Mouse (Mus musculus) stomach, adult 2 months (tissue): ENCODE data around the gene Mus81. TPM values are rescaled to one million over a fixed set of nuclear protein-coding genes. Genes with fewer than 3 reads are reported as not detected.

Source experiments
- polyA plus RNA-seq: library from polyadenylated mRNA; depleted of rRNA; stranded (reverse); fragments of >200 nt; gene quantifications from 2 replicates; pipeline ENCODE4 v1.2.3, GENCODE M21; 2012; rRNA removed

Gene Mus81
- polyA plus RNA-seq: 23.4 and 28.0 TPM in 2 replicates

DNA sequence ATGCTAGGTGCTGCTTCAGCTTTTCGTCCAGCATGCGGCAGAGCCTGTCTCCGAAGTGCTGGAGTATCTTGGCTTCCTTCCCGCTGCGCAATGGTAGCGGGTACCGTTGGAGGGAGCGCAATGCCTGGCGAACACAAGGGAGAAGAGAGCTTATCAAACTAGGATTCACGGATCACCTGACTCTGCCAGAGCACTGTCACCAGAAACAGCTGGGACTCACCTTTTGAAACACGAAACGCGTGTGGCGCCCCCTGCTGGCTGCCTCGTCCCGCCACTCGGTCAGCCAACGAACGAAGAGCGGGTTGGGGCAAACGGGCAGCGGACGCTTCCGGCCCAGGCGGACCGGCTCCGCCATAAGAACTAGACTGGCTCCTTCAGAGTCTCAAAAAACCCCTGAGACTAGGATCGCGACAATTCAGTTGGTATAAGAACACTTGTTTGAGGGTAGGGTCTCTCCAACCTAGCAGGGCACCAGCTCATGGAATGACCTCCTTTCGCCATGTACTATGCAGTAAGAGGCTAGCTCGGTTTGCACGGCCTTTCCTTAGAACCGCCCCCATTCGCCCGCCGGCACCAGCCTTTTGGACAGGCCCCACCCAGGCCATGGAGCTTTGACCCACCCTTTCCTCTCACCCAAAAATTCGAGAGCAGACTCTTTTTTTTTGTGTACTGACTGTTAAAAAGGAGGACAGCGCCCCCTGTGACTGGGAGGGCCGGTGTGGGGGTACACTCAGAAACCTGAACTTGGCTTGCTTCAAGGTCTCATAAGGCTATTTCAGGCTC lies at the start of gene Mus81:
TSS of gene Mus81 (minus strand) at position 635 of the 783 bp plus-strand sequence.

DNA sequence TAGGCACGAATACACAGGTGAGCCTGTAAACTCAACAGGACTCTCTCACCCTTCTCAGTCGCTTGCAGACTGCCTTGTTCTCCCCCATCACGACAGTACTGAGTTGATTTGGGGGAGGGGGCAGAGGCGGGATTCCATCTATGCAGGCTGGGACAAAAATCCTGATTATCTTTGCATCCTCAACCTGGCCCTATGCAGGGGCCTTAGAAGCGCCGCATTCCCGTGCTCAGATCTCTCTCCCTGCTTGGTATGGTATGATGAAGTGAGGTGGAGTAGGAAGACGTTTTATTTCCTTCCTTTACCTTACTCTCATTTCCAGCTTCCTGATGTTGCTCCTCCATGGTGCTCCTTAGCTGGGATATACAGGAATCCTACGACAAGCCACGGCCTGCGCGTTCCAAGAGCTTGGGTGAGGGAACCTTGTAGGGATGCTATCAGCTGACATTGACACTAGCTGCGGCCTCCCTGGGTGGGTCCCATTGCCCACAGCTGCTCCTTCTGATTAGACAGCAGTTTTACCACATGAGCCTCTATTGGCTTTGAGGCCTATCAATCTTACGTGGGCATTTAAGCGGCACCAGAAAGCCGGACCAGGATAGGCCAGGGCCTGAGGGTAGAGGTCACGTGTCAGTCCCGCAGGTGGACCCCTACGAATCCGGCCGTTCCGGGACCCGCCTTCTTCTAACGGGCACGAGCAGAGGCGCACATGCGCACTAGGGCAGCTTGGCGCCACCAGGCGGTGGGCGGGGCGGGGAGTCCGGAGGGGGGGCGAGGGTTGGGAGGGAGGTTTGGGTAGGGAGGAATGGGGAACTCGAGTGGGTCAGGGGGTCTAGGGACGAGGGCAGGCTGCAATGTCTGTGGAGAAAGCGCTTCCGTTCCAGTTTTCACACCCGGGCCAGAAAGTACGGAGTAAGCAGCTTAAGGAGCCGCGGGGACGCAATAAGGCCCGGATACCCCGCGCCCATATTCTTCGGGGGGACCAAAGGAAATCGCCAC lies 22.1 kb upstream of the Mus81 start, which contains the start of gene Snx32:
TSS of gene Snx32 (minus strand) at position 508 of the 996 bp plus-strand sequence.

DNA sequence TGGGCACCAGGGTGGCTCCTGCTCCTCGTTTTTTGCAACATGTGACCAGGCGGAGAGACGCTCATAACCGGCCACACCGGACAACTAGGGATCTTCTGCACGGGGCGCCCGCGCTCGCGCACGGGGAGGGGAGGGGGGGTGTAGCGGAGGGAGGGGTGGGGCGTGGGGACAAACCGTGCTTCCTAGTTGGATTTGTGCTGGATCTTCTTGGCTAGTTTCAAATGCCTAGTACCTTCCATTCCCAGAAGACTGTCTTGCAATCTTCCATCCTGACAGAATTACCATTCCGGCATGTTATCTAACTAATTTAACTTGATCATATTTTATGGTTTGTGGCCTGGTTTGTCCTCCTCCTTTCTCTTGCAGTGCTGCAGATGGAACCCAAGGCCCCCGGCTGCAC lies 15.5 kb upstream of the Mus81 start, which contains the start of gene 1700020D05Rik:
TSS of gene 1700020D05Rik (minus strand) at position 101 of the 400 bp plus-strand sequence.

DNA sequence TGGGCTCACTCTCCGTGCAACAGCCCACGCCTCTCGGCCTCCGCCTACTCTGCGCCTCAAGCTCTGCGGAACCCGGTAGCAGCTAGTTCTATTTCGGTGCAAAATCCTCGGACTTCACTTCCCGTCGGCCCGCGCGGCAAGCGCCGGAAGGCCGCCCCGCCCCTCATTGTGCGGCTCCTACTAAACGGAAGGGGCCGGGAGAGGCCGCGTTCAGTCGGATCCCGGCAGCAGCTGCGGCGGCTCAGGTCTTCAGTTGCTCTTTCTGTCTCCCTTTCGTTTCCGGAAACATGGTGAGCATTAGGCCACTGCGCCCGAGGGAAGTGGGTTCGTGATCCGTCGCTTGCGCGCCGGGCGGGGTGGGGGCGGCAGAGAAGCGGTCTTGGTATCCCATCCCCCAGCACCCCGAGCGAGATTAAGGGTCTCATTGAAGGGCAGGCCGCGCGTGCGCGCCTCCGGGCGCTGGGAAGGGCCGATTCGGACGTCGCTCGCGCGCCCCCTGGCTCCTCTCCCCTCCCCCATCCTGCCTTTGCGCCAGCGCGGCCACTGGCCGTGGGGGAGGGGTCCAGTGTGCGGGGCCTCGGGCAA lies 2.2 kb upstream of the Mus81 start, which contains the start of gene Cfl1:
TSS of gene Cfl1 (plus strand) at position 143 of the 585 bp plus-strand sequence.

DNA sequence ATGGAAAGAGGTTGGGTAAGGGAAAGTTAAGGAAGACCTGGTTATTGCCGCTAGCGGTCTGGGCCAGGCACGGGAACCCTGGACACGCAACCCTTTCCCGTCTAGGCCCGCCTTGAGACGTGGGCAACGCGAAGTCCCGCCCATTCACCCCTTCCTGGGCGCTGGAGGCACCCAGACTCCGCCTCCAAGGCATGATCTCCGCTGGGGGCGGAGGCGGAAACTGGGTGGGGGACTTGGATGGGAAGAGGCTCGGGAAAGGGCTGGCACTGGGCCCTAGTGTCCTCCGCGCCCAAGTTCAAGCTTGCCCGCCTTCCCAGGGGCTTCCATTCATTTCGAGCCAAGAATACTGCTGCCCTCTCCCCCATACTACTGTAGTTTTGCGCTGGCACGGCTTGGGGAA lies 14.5 kb downstream of the Mus81 start, which contains the start of gene Efemp2:
TSS of gene Efemp2 (plus strand) at position 235 of the 400 bp plus-strand sequence.

DNA sequence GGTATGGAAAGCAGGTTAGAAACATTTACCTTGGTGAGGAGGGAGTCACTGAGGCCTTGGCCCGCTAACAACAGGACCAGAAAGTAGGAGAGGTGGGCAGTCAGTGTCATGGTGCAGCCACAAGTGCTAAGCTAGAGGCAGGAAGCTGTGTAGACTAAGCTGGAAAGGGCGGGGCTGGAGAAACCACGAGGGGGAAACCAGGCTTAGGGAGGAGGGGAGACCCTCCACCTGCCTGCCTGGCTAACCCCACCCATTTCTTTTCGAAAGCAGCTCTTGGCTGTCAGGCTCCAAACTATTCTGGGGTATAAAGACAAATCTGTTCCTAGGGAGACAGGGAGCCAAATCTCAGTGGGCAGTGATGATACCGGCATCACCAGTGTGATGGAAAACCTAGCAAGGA lies 19.8 kb downstream of the Mus81 start, which contains the start of gene Ctsw:
TSS of gene Ctsw (minus strand) at position 134 of the 400 bp plus-strand sequence.

DNA sequence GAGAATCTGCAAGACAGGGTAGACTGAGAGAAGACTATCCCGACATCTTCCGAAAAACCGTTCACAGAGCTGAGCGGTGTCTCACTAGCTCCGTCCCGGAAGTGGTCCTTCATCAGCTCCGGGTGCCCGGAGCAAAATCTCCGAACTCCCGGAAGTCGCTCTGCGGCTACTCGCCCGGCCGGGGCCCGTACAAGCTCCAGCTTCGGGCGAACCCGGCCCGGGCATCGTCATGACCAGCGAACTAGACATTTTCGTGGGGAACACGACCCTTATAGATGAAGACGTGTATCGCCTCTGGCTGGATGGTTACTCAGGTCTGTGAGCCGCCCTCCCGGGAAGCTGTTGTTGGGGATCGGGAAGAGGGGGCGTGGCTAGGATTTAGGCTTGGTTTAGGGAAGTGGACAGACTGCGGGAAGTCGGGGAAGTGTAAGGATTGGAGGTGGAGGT lies 27.7 kb downstream of the Mus81 start, which contains the start of gene Fibp:
TSS of gene Fibp (plus strand) at position 151 of the 447 bp plus-strand sequence.

DNA sequence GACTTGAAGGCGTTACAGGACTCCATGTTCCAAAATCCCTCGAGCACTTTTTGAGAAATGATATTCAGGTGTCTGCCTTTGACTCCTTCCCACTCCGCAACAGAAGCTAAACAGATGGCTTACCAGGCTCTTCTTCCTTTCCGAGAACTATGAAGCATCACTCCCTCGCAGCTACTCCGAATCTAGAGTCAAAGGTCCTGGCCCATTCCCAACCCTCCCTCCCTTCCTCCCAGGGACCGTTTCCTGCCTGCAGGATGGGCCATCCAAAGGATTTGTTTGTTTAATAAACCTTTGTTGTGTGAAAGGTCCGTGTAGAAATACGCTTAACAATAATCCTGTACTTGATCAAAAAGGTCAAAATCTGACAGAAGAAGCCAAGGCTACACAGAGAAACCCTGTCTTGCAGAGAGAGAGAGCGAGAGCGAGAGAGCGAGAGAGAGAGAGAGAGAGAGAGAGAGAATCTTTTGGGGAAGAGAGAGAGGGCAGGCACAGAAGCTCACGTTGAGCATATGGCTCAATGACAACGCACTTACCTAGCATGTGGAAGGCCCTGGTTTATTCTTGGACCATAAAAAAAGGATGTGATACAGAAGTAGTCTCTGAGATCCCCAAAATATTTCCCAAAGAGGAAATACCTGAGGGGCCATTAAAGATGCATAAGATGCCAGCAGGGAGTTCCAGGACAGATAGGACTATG lies 30.3 kb downstream of the Mus81 start, which contains the start of gene Ccdc85b:
TSS of gene Ccdc85b (minus strand) at position 149 of the 697 bp plus-strand sequence.

DNA sequence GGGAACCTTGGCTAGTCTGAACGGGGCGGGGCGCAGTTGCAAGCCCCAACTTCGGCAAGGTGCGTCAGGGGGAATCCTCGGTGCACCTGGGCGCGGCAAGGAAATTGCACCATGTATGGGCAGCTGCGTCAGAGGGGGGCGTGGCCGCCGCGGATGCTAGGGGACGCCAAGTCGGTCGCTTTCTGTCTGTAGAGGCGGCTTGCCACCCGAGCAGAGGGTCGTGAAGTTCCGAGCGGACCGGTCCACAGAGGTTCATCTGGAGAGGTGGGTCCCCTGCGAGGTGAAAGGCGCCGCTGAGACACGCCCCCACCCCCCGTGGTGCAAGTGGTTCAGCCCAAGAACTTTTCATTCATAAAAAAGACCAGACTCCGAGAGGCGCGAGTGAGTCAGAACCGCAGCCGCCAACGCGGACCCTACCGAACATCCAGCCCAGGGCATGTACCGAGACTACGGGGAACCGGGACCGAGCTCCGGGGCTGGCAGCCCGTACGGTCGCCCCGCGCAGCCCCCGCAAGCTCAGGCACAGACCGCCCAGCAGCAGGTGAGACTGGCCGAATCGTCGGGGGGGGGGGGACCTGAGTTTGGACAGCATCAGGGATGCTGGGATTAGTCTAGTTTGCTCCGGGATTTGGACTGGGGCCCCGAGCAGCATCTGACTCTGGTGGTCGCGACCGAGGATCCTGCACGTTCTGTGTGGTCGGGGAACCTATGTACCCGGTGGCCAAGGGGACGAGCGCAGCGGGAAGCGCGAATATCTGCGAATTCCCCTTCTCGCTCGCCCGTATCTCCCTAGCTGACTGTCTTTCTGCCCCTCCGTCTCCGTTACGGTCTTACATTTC lies 40.5 kb downstream of the Mus81 start, which contains the start of gene Fosl1:
TSS of gene Fosl1 (plus strand) at position 33 of the 839 bp plus-strand sequence.

Other genes with a start within 250 kb of the Mus81 start
- gene Pacs1, start 215.3 kb downstream of the Mus81 start, polyA plus RNA-seq: 8.3 and 8.5 TPM in 2 replicates
- gene Sf3b2, start 192.9 kb downstream of the Mus81 start, polyA plus RNA-seq: 56.0 and 68.1 TPM in 2 replicates
- 0.16 and 0.17 TPM in 2 replicates for gene Gal3st3, start 190.1 kb downstream of the Mus81 start, polyA plus RNA-seq
- gene Catsper1, start 152.7 kb downstream of the Mus81 start, polyA plus RNA-seq: not detected in 2 replicates
- gene Cst6, start 138.8 kb downstream of the Mus81 start, polyA plus RNA-seq: 375 and 786 TPM in 2 replicates
- gene Eif1ad, start 121.7 kb downstream of the Mus81 start, polyA plus RNA-seq: 12.8 and 13.9 TPM in 2 replicates
- 79.4 and 85.3 TPM in 2 replicates for gene Banf1, start 121.2 kb downstream of the Mus81 start, polyA plus RNA-seq
- 3.3 and 5.9 TPM in 2 replicates for gene Sart1, start 99.7 kb downstream of the Mus81 start, polyA plus RNA-seq
- 0.38 TPM in 1 of 2 replicates, not detected in the other for gene Tsga10ip, start 85.9 kb downstream of the Mus81 start, polyA plus RNA-seq
- 65.5 and 68.9 TPM in 2 replicates for gene Drap1, start 63.4 kb downstream of the Mus81 start, polyA plus RNA-seq
- gene AI837181, start 63.3 kb downstream of the Mus81 start, polyA plus RNA-seq: 39.1 and 49.8 TPM in 2 replicates
- 3.9 and 5.8 TPM in 2 replicates for gene Fosl1, start 40.9 kb downstream of the Mus81 start, polyA plus RNA-seq
- 4.7 and 7.0 TPM in 2 replicates for gene Ccdc85b, start 30.5 kb downstream of the Mus81 start, polyA plus RNA-seq
- gene Fibp, start 27.8 kb downstream of the Mus81 start, polyA plus RNA-seq: 58.0 and 59.2 TPM in 2 replicates
- gene Ctsw, start 19.9 kb downstream of the Mus81 start, polyA plus RNA-seq: 0.39 and 0.48 TPM in 2 replicates
- 42.2 and 56.1 TPM in 2 replicates for gene Efemp2, start 14.4 kb downstream of the Mus81 start, polyA plus RNA-seq
- 163 and 181 TPM in 2 replicates for gene Cfl1, start 2.1 kb upstream of the Mus81 start, polyA plus RNA-seq
- 0.14 TPM in 1 of 2 replicates, not detected in the other for gene 1700020D05Rik, start 15.4 kb upstream of the Mus81 start, polyA plus RNA-seq
- 1.4 and 3.3 TPM in 2 replicates for gene Snx32, start 22.1 kb upstream of the Mus81 start, polyA plus RNA-seq
- 15.5 and 19.7 TPM in 2 replicates for gene Ovol1, start 72.2 kb upstream of the Mus81 start, polyA plus RNA-seq
- 7.9 and 8.8 TPM in 2 replicates for gene Ap5b1, start 79.6 kb upstream of the Mus81 start, polyA plus RNA-seq
- gene Rnaseh2c, start 113.5 kb upstream of the Mus81 start, polyA plus RNA-seq: 33.0 and 50.2 TPM in 2 replicates
- gene Kat5, start 121.8 kb upstream of the Mus81 start, polyA plus RNA-seq: 16.5 and 19.2 TPM in 2 replicates
- gene Rela, start 149.1 kb upstream of the Mus81 start, polyA plus RNA-seq: 51.2 and 52.1 TPM in 2 replicates
- 17.8 and 23.9 TPM in 2 replicates for gene Sipa1, start 175.3 kb upstream of the Mus81 start, polyA plus RNA-seq
- gene Map3k11, start 200.3 kb upstream of the Mus81 start, polyA plus RNA-seq: 39.8 and 46.6 TPM in 2 replicates
- gene Pcnx3, start 200.5 kb upstream of the Mus81 start, polyA plus RNA-seq: 72.3 and 74.8 TPM in 2 replicates
- 5.6 and 9.1 TPM in 2 replicates for gene Kcnk7, start 216.0 kb upstream of the Mus81 start, polyA plus RNA-seq
- gene Ehbp1l1, start 237.9 kb upstream of the Mus81 start, polyA plus RNA-seq: 38.0 and 41.9 TPM in 2 replicates
- gene Fam89b, start 241.3 kb upstream of the Mus81 start, polyA plus RNA-seq: 90.2 and 136 TPM in 2 replicates